Mouse (Mus musculus): ENCODE results near the gene Hoxc9. TPM values are rescaled to one million over a fixed set of nuclear protein-coding genes. Genes with fewer than 3 reads are reported as not detected.
A peak's percentile ranks its signal among the peaks of the same experiment; 100 is the strongest.

Hoxc9 gene
- polyA plus RNA-seq, 1 experiment = 0.22 TPM

- peaks cover 6% of the 10 kb centered on the region for H3K4me1 ChIP-seq (ENCODE audit: control insufficient read depth, insufficient read depth, insufficient read length, low read length)
- peaks cover 84% of the 10 kb centered on the region for H3K27me3 ChIP-seq (ENCODE audit: control insufficient read depth, insufficient read depth, low read length)
- 30% methylated on average over 3 of the region's 3 CpGs for WGBS
- TF ChIP-seq CTCF (IDR thresholded peaks at IDR 0.05; ENCODE audit: extremely low read depth, insufficient read length, insufficient replicate concordance, low read depth, low read length) = no peak
- TF ChIP-seq POLR2A (IDR thresholded peaks at IDR 0.05; ENCODE audit: low read depth, low read length) = no peak
- no peaks in the 10 kb centered on the region for H3K36me3 ChIP-seq (ENCODE audit: control insufficient read depth, insufficient read depth, low read length)
- no peak overlapping the region for H3K27ac ChIP-seq (ENCODE audit: insufficient read depth, low read depth, low read length)
- H3K4me3 ChIP-seq (ENCODE audit: low read depth, low read length) = no peak overlapping the region
Measured at GRCm38 (mm10) chr15:102984925-102985324, 8.7 kb downstream of the Hoxc9 start.

- H3K36me3 ChIP-seq (ENCODE audit: control insufficient read depth, insufficient read depth, low read length) = no peaks in the 10 kb centered on the region
- TF ChIP-seq CTCF (IDR thresholded peaks at IDR 0.05; ENCODE audit: extremely low read depth, insufficient read length, insufficient replicate concordance, low read depth, low read length) = peak; percentile 93
- no peak for TF ChIP-seq POLR2A (IDR thresholded peaks at IDR 0.05; ENCODE audit: low read depth, low read length)
- no peak overlapping the region for H3K4me3 ChIP-seq (ENCODE audit: low read depth, low read length)
- 5% methylated on average over 21 of the region's 21 CpGs for WGBS
- no peaks in the 10 kb centered on the region for H3K4me1 ChIP-seq (ENCODE audit: control insufficient read depth, insufficient read depth, insufficient read length, low read length)
- peaks cover 83% of the 10 kb centered on the region for H3K27me3 ChIP-seq (ENCODE audit: control insufficient read depth, insufficient read depth, low read length)
- no peak overlapping the region for H3K27ac ChIP-seq (ENCODE audit: insufficient read depth, low read depth, low read length)
Measured at GRCm38 (mm10) chr15:102987124-102987833, 11.0 kb downstream of the Hoxc9 start.

- no peak overlapping the region for H3K4me3 ChIP-seq (ENCODE audit: low read depth, low read length)
- H3K36me3 ChIP-seq (ENCODE audit: control insufficient read depth, insufficient read depth, low read length) = no peaks in the 10 kb centered on the region
- no peaks in the 10 kb centered on the region for H3K4me1 ChIP-seq (ENCODE audit: control insufficient read depth, insufficient read depth, insufficient read length, low read length)
- H3K27ac ChIP-seq (ENCODE audit: insufficient read depth, low read depth, low read length) = no peak overlapping the region
- peaks cover 79% of the 10 kb centered on the region for H3K27me3 ChIP-seq (ENCODE audit: control insufficient read depth, insufficient read depth, low read length)
- TF ChIP-seq CTCF (IDR thresholded peaks at IDR 0.05; ENCODE audit: extremely low read depth, insufficient read length, insufficient replicate concordance, low read depth, low read length) = no peak
- TF ChIP-seq POLR2A (IDR thresholded peaks at IDR 0.05; ENCODE audit: low read depth, low read length) = no peak
- WGBS = 31% methylated on average over 5 of the region's 5 CpGs
Measured at GRCm38 (mm10) chr15:102988078-102988477, 11.8 kb downstream of the Hoxc9 start.

GRCm38 (mm10) chr15:102990461-102991397 is 14.5 kb downstream of the Hoxc9 start, which contains the start of gene Hoxc8:
Gene Hoxc8, plus strand, starts transcription at chr15:102990607.
- Histone ChIP-seq H3K4me3 (ENCODE audit: low read depth, low read length) (peak within 1 kb of the TSS; percentile 46), H3K36me3 (ENCODE audit: control insufficient read depth, insufficient read depth, low read length) (no peaks in the 10 kb centered on the region), H3K4me1 (ENCODE audit: control insufficient read depth, insufficient read depth, insufficient read length, low read length) (no peaks in the 10 kb centered on the region), H3K27me3 (ENCODE audit: control insufficient read depth, insufficient read depth, low read length) (peaks cover 73% of the 10 kb centered on the region), H3K27ac (ENCODE audit: insufficient read depth, low read depth, low read length) (no peak within 1 kb of the TSS; the same call in 1 of the 2 replicates)
- 4% methylated on average over 69 of the region's 69 CpGs for WGBS
- no peak for TF ChIP-seq POLR2A (IDR thresholded peaks at IDR 0.05; ENCODE audit: low read depth, low read length)
- TF ChIP-seq CTCF (IDR thresholded peaks at IDR 0.05; ENCODE audit: extremely low read depth, insufficient read length, insufficient replicate concordance, low read depth, low read length) = no peak

GRCm38 (mm10) chr15:102991782-102992181 is 15.5 kb downstream of the Hoxc9 start:
- WGBS = 9% methylated on average over 7 of the region's 7 CpGs
- H3K36me3 ChIP-seq (ENCODE audit: control insufficient read depth, insufficient read depth, low read length) = no peaks in the 10 kb centered on the region
- no peaks in the 10 kb centered on the region for H3K4me1 ChIP-seq (ENCODE audit: control insufficient read depth, insufficient read depth, insufficient read length, low read length)
- peaks cover 72% of the 10 kb centered on the region for H3K27me3 ChIP-seq (ENCODE audit: control insufficient read depth, insufficient read depth, low read length)
- TF ChIP-seq CTCF (IDR thresholded peaks at IDR 0.05; ENCODE audit: extremely low read depth, insufficient read length, insufficient replicate concordance, low read depth, low read length) = no peak
- TF ChIP-seq POLR2A (IDR thresholded peaks at IDR 0.05; ENCODE audit: low read depth, low read length) = no peak
- H3K4me3 ChIP-seq (ENCODE audit: low read depth, low read length) = peak overlapping the region; percentile 3; the same call in 1 of the 2 replicates
- no peak overlapping the region; the same call in 1 of the 2 replicates for H3K27ac ChIP-seq (ENCODE audit: insufficient read depth, low read depth, low read length)

GRCm38 (mm10) chr15:102992206-102992605 is 16.0 kb downstream of the Hoxc9 start:
- no peaks in the 10 kb centered on the region for H3K36me3 ChIP-seq (ENCODE audit: control insufficient read depth, insufficient read depth, low read length)
- peak overlapping the region; percentile 27; the same call in 1 of the 2 replicates for H3K4me3 ChIP-seq (ENCODE audit: low read depth, low read length)
- no peak overlapping the region; the same call in 1 of the 2 replicates for H3K27ac ChIP-seq (ENCODE audit: insufficient read depth, low read depth, low read length)
- H3K4me1 ChIP-seq (ENCODE audit: control insufficient read depth, insufficient read depth, insufficient read length, low read length) = no peaks in the 10 kb centered on the region
- 6% methylated on average over 11 of the region's 11 CpGs for WGBS
- no peak for TF ChIP-seq POLR2A (IDR thresholded peaks at IDR 0.05; ENCODE audit: low read depth, low read length)
- TF ChIP-seq CTCF (IDR thresholded peaks at IDR 0.05; ENCODE audit: extremely low read depth, insufficient read length, insufficient replicate concordance, low read depth, low read length) = no peak
- H3K27me3 ChIP-seq (ENCODE audit: control insufficient read depth, insufficient read depth, low read length) = peaks cover 72% of the 10 kb centered on the region

Data from small intestine, adult 2 months (tissue).